In genomic region chr8:71535663-71536062, GRCm38 (mm10) we compare ENCODE assay signal across 10 mouse cellular contexts. TPM values are rescaled to one million over a fixed set of nuclear protein-coding genes. Genes with fewer than 3 reads are reported as not detected.
DNase-seq lines count a peak whose midpoint lies in the region; ATAC-seq and TF ChIP-seq lines count a peak whose summit lies in the region.
"Had no signal": no experiment of that assay in that cellular context is flagged by ENCODE, and none has a peak within 500 bp of the region (broad histone marks: within the 10 kb centered on the region; RNA-seq: fewer than 3 reads in every experiment).

No protein-coding gene starts in this region.

- H3K4me2 ChIP-seq in hindbrain, embryonic 14.5 days (replicated peaks): no peak overlapping the region
- peak overlapping the region; percentile 80 for H3K4me2 ChIP-seq in liver, postnatal 0 days (ENCODE audit: low read depth, low read length)

- no peaks in the 10 kb centered on the region for H3K9me3 ChIP-seq in hindbrain, embryonic 10.5 days
- no peaks in the 10 kb centered on the region for H3K9me3 ChIP-seq in hindbrain, embryonic 14.5 days (ENCODE audit: control insufficient read depth, low read length)
- H3K9me3 ChIP-seq in ES-Bruce4 (replicated peaks; ENCODE audit: control insufficient read depth, insufficient read depth, low read length, poor library complexity, severe bottlenecking): no peaks in the 10 kb centered on the region
- no peaks in the 10 kb centered on the region for H3K9me3 ChIP-seq in liver, postnatal 0 days (ENCODE audit: low read length)
- H3K9me3 ChIP-seq: embryonic facial prominence, embryonic 15.5 days had no signal

- H3K4me3 ChIP-seq in hindbrain, embryonic 10.5 days: no peak overlapping the region
- no peak overlapping the region for H3K4me3 ChIP-seq in hindbrain, embryonic 14.5 days (replicated peaks; ENCODE audit: low read length)
- peak overlapping the region; percentile 90 for H3K4me3 ChIP-seq in ES-Bruce4 (ENCODE audit: low read depth, low read length)
- peak overlapping the region; percentile 66 for H3K4me3 ChIP-seq in liver, postnatal 0 days (ENCODE audit: low read depth, low read length)
- H3K4me3 ChIP-seq: embryonic facial prominence, embryonic 15.5 days had no signal

- TF ChIP-seq POLR2A in ES-Bruce4 (IDR thresholded peaks at IDR 0.05; ENCODE audit: insufficient read depth, low read length): no peak

- H3K9ac ChIP-seq in hindbrain, embryonic 14.5 days: no peak overlapping the region
- peak overlapping the region; percentile 54; the same call in 1 of the 2 replicates for H3K9ac ChIP-seq in ES-Bruce4 (ENCODE audit: low read depth, poor library complexity, severe bottlenecking)
- peak overlapping the region; percentile 83 for H3K9ac ChIP-seq in liver, postnatal 0 days (replicated peaks)
- H3K9ac ChIP-seq: embryonic facial prominence, embryonic 15.5 days had no signal

- no peak for ATAC-seq in hindbrain, embryonic 14.5 days (ENCODE audit: low FRiP score)
- ATAC-seq in liver, postnatal 0 days: no peak

- DNase-seq in hindbrain, embryonic 10.5 days (ENCODE audit: low spot score): no peak
- DNase-seq in hindbrain, embryonic 14.5 days (ENCODE audit: low spot score): no peak
- peak; percentile 49 for DNase-seq in 3134 (ENCODE audit: extremely low read depth, insufficient read length, low spot score)
- no peak for DNase-seq in liver, postnatal 0 days
- no peak for DNase-seq in cerebellum, adult 11 months
- DNase-seq in cerebellum, adult 11-12 months: no peak
- no peak for DNase-seq in gastrocnemius, postnatal 4 days (ENCODE audit: low spot score in 2 of 2)

- peaks cover 18% of the 10 kb centered on the region for H3K4me1 ChIP-seq in hindbrain, embryonic 10.5 days (replicated peaks)
- 0 out of 2 replicates have a peak, but pooled peaks cover 6% of the 10 kb centered on the region for H3K4me1 ChIP-seq in hindbrain, embryonic 14.5 days (replicated peaks; ENCODE audit: control insufficient read depth, insufficient read depth, low read length)
- H3K4me1 ChIP-seq in ES-Bruce4 (ENCODE audit: control insufficient read depth, insufficient read depth, low read length): peaks cover 2% of the 10 kb centered on the region
- H3K4me1 ChIP-seq in liver, postnatal 0 days (ENCODE audit: insufficient read depth): peaks cover 30% of the 10 kb centered on the region

- whole genome bisulfite sequencing in hindbrain, embryonic 10.5 days: 63% methylated on average over 5 of the region's 5 CpGs
- WGBS in hindbrain, embryonic 14.5 days: 68% methylated on average over 5 of the region's 5 CpGs
- WGBS in liver, postnatal 0 days (ENCODE audit: insufficient replicate concordance): 53% methylated on average over 5 of the region's 5 CpGs

- no peak for TF ChIP-seq CTCF in ES-Bruce4 (IDR thresholded peaks at IDR 0.05; ENCODE audit: low read depth, low read length)
- 0 out of 2 replicates have a peak, but pooled peaks have one; percentile 13 for TF ChIP-seq CTCF in liver, postnatal 0 days (IDR thresholded peaks at IDR 0.05; ENCODE audit: low read depth)

- no peak for TF ChIP-seq EP300 in ES-Bruce4 (IDR thresholded peaks at IDR 0.05; ENCODE audit: insufficient read depth, low read depth, low read length)
- TF ChIP-seq EP300 in liver, postnatal 0 days (IDR thresholded peaks at IDR 0.05; ENCODE audit: low read depth): no peak

- 0 out of 2 replicates have a peak overlapping the region, but pooled peaks have one; percentile 23 for H3K27ac ChIP-seq in hindbrain, embryonic 10.5 days
- H3K27ac ChIP-seq in hindbrain, embryonic 14.5 days: no peak overlapping the region
- no peak overlapping the region for H3K27ac ChIP-seq in ES-Bruce4 (ENCODE audit: insufficient read depth, low read length)
- H3K27ac ChIP-seq in liver, postnatal 0 days (ENCODE audit: low read depth): no peak overlapping the region
- H3K27ac ChIP-seq: embryonic facial prominence, embryonic 15.5 days had no signal

- no peaks in the 10 kb centered on the region for H3K36me3 ChIP-seq in hindbrain, embryonic 10.5 days
- no peaks in the 10 kb centered on the region for H3K36me3 ChIP-seq in hindbrain, embryonic 14.5 days (replicated peaks; ENCODE audit: control insufficient read depth, insufficient read depth)
- peaks cover 6% of the 10 kb centered on the region; the same call in 1 of the 2 replicates for H3K36me3 ChIP-seq in ES-Bruce4 (ENCODE audit: control insufficient read depth, insufficient read depth, low read length, poor library complexity, severe bottlenecking)
- H3K36me3 ChIP-seq in liver, postnatal 0 days (replicated peaks; ENCODE audit: insufficient read depth, low read length): no peaks in the 10 kb centered on the region
- H3K36me3 ChIP-seq: embryonic facial prominence, embryonic 15.5 days had no signal

- H3K27me3 ChIP-seq in hindbrain, embryonic 10.5 days (ENCODE audit: insufficient read depth, poor library complexity, severe bottlenecking): peaks cover 45% of the 10 kb centered on the region
- H3K27me3 ChIP-seq in hindbrain, embryonic 14.5 days (ENCODE audit: control insufficient read depth, insufficient read depth, low read length): peaks cover 23% of the 10 kb centered on the region
- H3K27me3 ChIP-seq in ES-Bruce4 (ENCODE audit: control insufficient read depth, insufficient read depth, low read length, poor library complexity, severe bottlenecking): no peaks in the 10 kb centered on the region
- H3K27me3 ChIP-seq in liver, postnatal 0 days (ENCODE audit: insufficient read depth, low read length): no peaks in the 10 kb centered on the region
- H3K27me3 ChIP-seq: embryonic facial prominence, embryonic 15.5 days had no signal

RNA-seq across cellular contexts. Expression of gene Bst2, which starts 1.6 kb away (rescaled TPM):
- polyA plus RNA-seq in hindbrain, embryonic 10.5 days (2016; fragmentation: Nextera tagmentation; extraction: Ambion mirVana): 8.9 and 9.6 TPM in 2 replicates
- 4.0 and 5.4 TPM in 2 replicates for polyA plus RNA-seq in hindbrain, embryonic 14.5 days (2014; fragmentation: Nextera tagmentation; extraction: Ambion mirVana)
- polyA plus RNA-seq in ES-Bruce4 (2011; ENCODE audit: insufficient read depth, insufficient read length, low read depth, missing spikeins): 207 and 235 TPM in 2 replicates
- 57.0 and 62.1 TPM in 2 replicates for polyA plus RNA-seq in liver, postnatal 0 days (2015; fragmentation: Nextera tagmentation; extraction: Ambion mirVana)
- 10 to 100 TPM; 18.3 to 20.1 TPM for total RNA-seq in gastrocnemius, postnatal 4 days (2021)

RNA-seq across cellular contexts. Expression of gene Mvb12a, which starts 7.1 kb away (rescaled TPM):
- 68.7 and 71.6 TPM in 2 replicates for polyA plus RNA-seq in hindbrain, embryonic 10.5 days (2016; fragmentation: Nextera tagmentation; extraction: Ambion mirVana)
- 50.8 and 66.6 TPM in 2 replicates for polyA plus RNA-seq in hindbrain, embryonic 14.5 days (2014; fragmentation: Nextera tagmentation; extraction: Ambion mirVana)
- 72.6 and 74.1 TPM in 2 replicates for polyA plus RNA-seq in ES-Bruce4 (2011; ENCODE audit: insufficient read depth, insufficient read length, low read depth, missing spikeins)
- 61.7 and 62.5 TPM in 2 replicates for polyA plus RNA-seq in liver, postnatal 0 days (2015; fragmentation: Nextera tagmentation; extraction: Ambion mirVana)
- 10 to 100 TPM; 30.3 to 33.1 TPM for total RNA-seq in gastrocnemius, postnatal 4 days (2021)

RNA-seq across cellular contexts. Expression of gene Ccdc194, which starts 10.2 kb away (rescaled TPM):
- 0.51 and 0.60 TPM in 2 replicates for polyA plus RNA-seq in hindbrain, embryonic 10.5 days (2016; fragmentation: Nextera tagmentation; extraction: Ambion mirVana)
- polyA plus RNA-seq in hindbrain, embryonic 14.5 days (2014; fragmentation: Nextera tagmentation; extraction: Ambion mirVana): 0.22 and 0.92 TPM in 2 replicates
- polyA plus RNA-seq in ES-Bruce4 (2011; ENCODE audit: insufficient read depth, insufficient read length, low read depth, missing spikeins): 4.3 and 4.9 TPM in 2 replicates
- polyA plus RNA-seq in liver, postnatal 0 days (2015; fragmentation: Nextera tagmentation; extraction: Ambion mirVana): 0.20 TPM in 1 of 2 replicates, not detected in the other
- under 1 TPM; 0.47 to 0.83 TPM for total RNA-seq in gastrocnemius, postnatal 4 days (2021)
- total RNA-seq: megakaryocyte-erythroid progenitor cell, adult 5-6 weeks had no signal

RNA-seq across cellular contexts. Expression of gene Tmem221, which starts 23.0 kb away (rescaled TPM):
- polyA plus RNA-seq in hindbrain, embryonic 10.5 days (2016; fragmentation: Nextera tagmentation; extraction: Ambion mirVana): 0.18 and 0.26 TPM in 2 replicates
- 0.32 TPM in 1 of 2 replicates, not detected in the other for polyA plus RNA-seq in hindbrain, embryonic 14.5 days (2014; fragmentation: Nextera tagmentation; extraction: Ambion mirVana)
- 2.2 and 2.4 TPM in 2 replicates for polyA plus RNA-seq in ES-Bruce4 (2011; ENCODE audit: insufficient read depth, insufficient read length, low read depth, missing spikeins)
- polyA plus RNA-seq in liver, postnatal 0 days (2015; fragmentation: Nextera tagmentation; extraction: Ambion mirVana): 0.62 and 0.66 TPM in 2 replicates
- under 1 TPM in 1 of 2 experiments, not detected in 1; 0.21 TPM for total RNA-seq in gastrocnemius, postnatal 4 days (2021)
- total RNA-seq: megakaryocyte-erythroid progenitor cell, adult 5-6 weeks had no signal

RNA-seq across cellular contexts. Expression of gene Plvap, which starts 24.1 kb away (rescaled TPM):
- polyA plus RNA-seq in hindbrain, embryonic 10.5 days (2016; fragmentation: Nextera tagmentation; extraction: Ambion mirVana): 50.2 and 52.7 TPM in 2 replicates
- polyA plus RNA-seq in hindbrain, embryonic 14.5 days (2014; fragmentation: Nextera tagmentation; extraction: Ambion mirVana): 9.2 and 10.5 TPM in 2 replicates
- 4.0 and 4.4 TPM in 2 replicates for polyA plus RNA-seq in ES-Bruce4 (2011; ENCODE audit: insufficient read depth, insufficient read length, low read depth, missing spikeins)
- 29.1 and 31.1 TPM in 2 replicates for polyA plus RNA-seq in liver, postnatal 0 days (2015; fragmentation: Nextera tagmentation; extraction: Ambion mirVana)
- total RNA-seq in gastrocnemius, postnatal 4 days (2021): 10 to 100 TPM; 15.9 to 16.6 TPM

Comparison
In these comparisons a context has a peak if more than half of its experiments do, and no peak if none do; other contexts are left out.
1. H3K4me3 ChIP-seq: peak in ES-Bruce4 (single experiment) and liver, postnatal 0 days (single experiment); none in hindbrain, embryonic 10.5 days (single experiment) and hindbrain, embryonic 14.5 days (single experiment).